Mouse (Mus musculus): ENCODE results near the gene Plk2.

The Plk2 gene

GRCm38 (mm10) chr13:110394291-110395178 lies at the start of gene Plk2:
Gene Plk2, plus strand, starts transcription at chr13:110395046.
- DNase-seq (ENCODE audit: low read depth in 2 of 2, low spot score in 2 of 2), result peak; percentile 81 to 84

- no peak for DNase-seq (ENCODE audit: low read depth in 2 of 2, low spot score in 2 of 2)
These were observed 48.1 kb upstream of the Plk2 start for GRCm38 (mm10) chr13:110346707-110347106.

- DNase-seq (ENCODE audit: low read depth in 2 of 2, low spot score in 2 of 2), result no peak
These were observed 43.8 kb upstream of the Plk2 start for GRCm38 (mm10) chr13:110351051-110351450.

GRCm38 (mm10) chr13:110356941-110357340 lies 37.9 kb upstream of the Plk2 start, which contains the start of gene Gapt:
Gene Gapt, minus strand, starts transcription at chr13:110357199.
- no peak for DNase-seq (ENCODE audit: low read depth in 2 of 2, low spot score in 2 of 2)

- DNase-seq (ENCODE audit: low read depth in 2 of 2, low spot score in 2 of 2), result no peak
These were observed 31.1 kb upstream of the Plk2 start for GRCm38 (mm10) chr13:110363722-110364121.

GRCm38 (mm10) chr13:110366477-110366876 lies 28.4 kb upstream of the Plk2 start:
- no peak for DNase-seq (ENCODE audit: low read depth in 2 of 2, low spot score in 2 of 2)

GRCm38 (mm10) chr13:110367961-110368555 lies 26.8 kb upstream of the Plk2 start:
- no peak for DNase-seq (ENCODE audit: low read depth in 2 of 2, low spot score in 2 of 2)

GRCm38 (mm10) chr13:110368556-110369040 lies 26.2 kb upstream of the Plk2 start:
- peak; percentile 39 to 43 for DNase-seq (ENCODE audit: low read depth in 2 of 2, low spot score in 2 of 2)

GRCm38 (mm10) chr13:110369673-110370072 lies 25.2 kb upstream of the Plk2 start:
- no peak for DNase-seq (ENCODE audit: low read depth in 2 of 2, low spot score in 2 of 2)

GRCm38 (mm10) chr13:110382447-110382901 lies 12.4 kb upstream of the Plk2 start:
- peak in 1 of 2 experiments; percentile 20 for DNase-seq (ENCODE audit: low read depth in 2 of 2, low spot score in 2 of 2)

- no peak for DNase-seq (ENCODE audit: low read depth in 2 of 2, low spot score in 2 of 2)
These were observed 10.3 kb upstream of the Plk2 start for GRCm38 (mm10) chr13:110384514-110384913.

GRCm38 (mm10) chr13:110392210-110392609 lies 2.6 kb upstream of the Plk2 start:
- DNase-seq (ENCODE audit: low read depth in 2 of 2, low spot score in 2 of 2), result peak; percentile 25 to 55

GRCm38 (mm10) chr13:110392631-110393030 lies 2.2 kb upstream of the Plk2 start:
- DNase-seq (ENCODE audit: low read depth in 2 of 2, low spot score in 2 of 2), result no peak

GRCm38 (mm10) chr13:110395179-110395794 lies 441 bp downstream of the Plk2 start:
- DNase-seq (ENCODE audit: low read depth in 2 of 2, low spot score in 2 of 2), result no peak

GRCm38 (mm10) chr13:110395916-110396685 lies 1.3 kb downstream of the Plk2 start:
- DNase-seq (ENCODE audit: low read depth in 2 of 2, low spot score in 2 of 2), result no peak

GRCm38 (mm10) chr13:110397750-110398149 lies 2.9 kb downstream of the Plk2 start:
- DNase-seq (ENCODE audit: low read depth in 2 of 2, low spot score in 2 of 2), result no peak

GRCm38 (mm10) chr13:110398513-110399270 lies 3.8 kb downstream of the Plk2 start:
- DNase-seq (ENCODE audit: low read depth in 2 of 2, low spot score in 2 of 2), result no peak

- DNase-seq (ENCODE audit: low read depth in 2 of 2, low spot score in 2 of 2), result no peak
These were observed 6.6 kb downstream of the Plk2 start for GRCm38 (mm10) chr13:110401443-110401842.

- no peak for DNase-seq (ENCODE audit: low read depth in 2 of 2, low spot score in 2 of 2)
These were observed 7.0 kb downstream of the Plk2 start for GRCm38 (mm10) chr13:110401877-110402276.

GRCm38 (mm10) chr13:110404059-110404458 lies 9.2 kb downstream of the Plk2 start:
- DNase-seq (ENCODE audit: low read depth in 2 of 2, low spot score in 2 of 2), result no peak
